Mouse (Mus musculus): ENCODE results near the gene Phgr1. TPM values are rescaled to one million over a fixed set of nuclear protein-coding genes. Genes with fewer than 3 reads are reported as not detected.

Gene Phgr1
- polyA plus RNA-seq, 1 experiment: 4.9 TPM

DNA sequence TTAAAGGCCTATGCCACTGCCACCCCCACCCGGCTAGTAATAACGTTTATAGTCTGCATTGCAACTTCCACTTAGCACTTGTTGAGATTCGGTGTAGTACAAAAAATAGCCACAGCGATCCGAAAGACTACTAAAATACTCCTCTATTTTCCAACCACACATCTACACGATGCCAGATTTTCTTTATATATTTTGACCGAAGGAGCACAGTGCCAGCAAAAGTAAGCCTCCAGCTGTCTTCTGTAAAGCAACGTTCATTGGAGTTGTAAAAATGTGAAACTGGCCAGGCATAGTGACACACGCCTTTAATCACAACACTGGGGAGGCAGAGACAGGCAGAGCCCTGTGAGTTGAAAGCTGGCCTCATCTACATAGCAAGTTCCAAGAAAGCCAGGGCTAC lies 31.4 kb upstream of the Phgr1 start:
- Histone ChIP-seq H3K36me3 (ENCODE audit: control insufficient read depth, insufficient read depth, low read length) (no peaks in the 10 kb centered on the region), H3K27me3 (ENCODE audit: control insufficient read depth, insufficient read depth, low read length) (no peaks in the 10 kb centered on the region), H3K27ac (ENCODE audit: control insufficient read depth, insufficient read depth, low read length) (no peak overlapping the region), H3K4me3 (ENCODE audit: control insufficient read depth, insufficient read depth, low read length) (no peak overlapping the region), H3K4me1 (replicated peaks; ENCODE audit: control insufficient read depth, insufficient read depth, low read length) (peaks cover 11% of the 10 kb centered on the region)
- 82% methylated on average over 9 of the region's 9 CpGs for WGBS
- no peak for TF ChIP-seq POLR2A (IDR thresholded peaks at IDR 0.05; ENCODE audit: control insufficient read depth, extremely low read depth, insufficient read depth, low read length, poor library complexity)
- no peak for TF ChIP-seq CTCF (IDR thresholded peaks at IDR 0.05; ENCODE audit: borderline replicate concordance, control insufficient read depth, extremely low read depth, insufficient read depth, low read length, poor library complexity)
- no peak for DNase-seq

DNA sequence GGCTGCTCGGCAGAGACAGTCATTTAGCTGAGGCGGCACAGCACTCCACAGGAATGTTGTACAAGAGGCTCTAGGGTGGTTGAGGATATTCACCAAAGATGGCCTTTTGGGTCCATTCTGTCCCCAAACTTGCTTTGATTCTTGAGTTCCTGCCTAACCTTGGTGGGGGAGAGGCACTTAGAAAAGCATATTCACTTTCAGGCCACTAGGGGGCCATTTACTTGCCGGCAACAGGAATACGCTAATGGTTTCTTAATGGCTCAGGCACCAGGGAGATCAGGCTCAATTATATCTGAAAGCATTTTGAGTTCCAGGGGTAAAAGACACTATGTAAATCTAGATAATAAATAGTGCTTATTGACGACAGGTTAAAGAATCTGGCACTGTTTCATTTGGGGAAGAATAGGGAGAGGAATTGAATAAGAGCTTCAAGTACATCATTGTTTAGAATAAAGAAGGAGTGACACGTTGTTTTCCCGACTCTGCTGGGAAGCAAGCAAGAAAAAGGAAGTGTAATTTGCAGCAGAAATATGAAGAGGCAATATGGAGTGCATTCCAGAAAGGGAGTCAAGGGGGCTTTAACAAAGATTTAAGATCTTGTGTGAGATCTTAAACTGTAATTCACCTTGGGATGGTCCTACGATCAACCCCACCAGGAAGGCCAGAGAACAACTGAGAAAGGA lies 29.2 kb upstream of the Phgr1 start:
- DNase-seq: no peak
- Histone ChIP-seq H3K4me1 (replicated peaks; ENCODE audit: control insufficient read depth, insufficient read depth, low read length) (peaks cover 28% of the 10 kb centered on the region), H3K4me3 (ENCODE audit: control insufficient read depth, insufficient read depth, low read length) (no peak overlapping the region), H3K27ac (ENCODE audit: control insufficient read depth, insufficient read depth, low read length) (no peak overlapping the region), H3K27me3 (ENCODE audit: control insufficient read depth, insufficient read depth, low read length) (no peaks in the 10 kb centered on the region), H3K36me3 (ENCODE audit: control insufficient read depth, insufficient read depth, low read length) (no peaks in the 10 kb centered on the region)
- TF ChIP-seq POLR2A (IDR thresholded peaks at IDR 0.05; ENCODE audit: control insufficient read depth, extremely low read depth, insufficient read depth, low read length, poor library complexity) (no peak), CTCF (IDR thresholded peaks at IDR 0.05; ENCODE audit: borderline replicate concordance, control insufficient read depth, extremely low read depth, insufficient read depth, low read length, poor library complexity) (no peak)
- 31% methylated on average over 8 of the region's 8 CpGs for WGBS

DNA sequence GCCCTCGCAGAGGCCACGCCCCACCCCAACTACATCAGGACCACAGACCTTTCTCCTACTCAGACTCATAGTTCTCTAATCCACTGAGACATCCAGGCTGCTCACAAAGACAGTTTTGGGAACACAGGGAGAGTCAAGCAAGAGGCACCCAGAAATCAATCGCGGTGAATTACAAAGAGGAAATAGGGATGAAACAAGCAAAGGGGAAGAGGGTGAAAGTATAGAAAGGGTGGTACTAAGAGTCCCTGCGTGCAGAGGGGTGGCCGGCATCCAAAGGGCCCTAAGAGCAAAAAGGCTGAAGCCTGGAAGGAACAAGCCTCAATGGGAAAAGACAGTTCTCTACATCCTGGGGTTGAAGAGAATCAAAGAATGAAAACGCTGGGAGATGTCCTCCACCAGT lies 27.9 kb upstream of the Phgr1 start:
- DNase-seq: no peak
- Histone ChIP-seq H3K4me1 (replicated peaks; ENCODE audit: control insufficient read depth, insufficient read depth, low read length) (peaks cover 36% of the 10 kb centered on the region), H3K27ac (ENCODE audit: control insufficient read depth, insufficient read depth, low read length) (no peak overlapping the region), H3K36me3 (ENCODE audit: control insufficient read depth, insufficient read depth, low read length) (no peaks in the 10 kb centered on the region), H3K4me3 (ENCODE audit: control insufficient read depth, insufficient read depth, low read length) (no peak overlapping the region), H3K27me3 (ENCODE audit: control insufficient read depth, insufficient read depth, low read length) (no peaks in the 10 kb centered on the region)
- TF ChIP-seq POLR2A (IDR thresholded peaks at IDR 0.05; ENCODE audit: control insufficient read depth, extremely low read depth, insufficient read depth, low read length, poor library complexity): no peak
- 22% methylated on average over 7 of the region's 7 CpGs for whole genome bisulfite sequencing

DNA sequence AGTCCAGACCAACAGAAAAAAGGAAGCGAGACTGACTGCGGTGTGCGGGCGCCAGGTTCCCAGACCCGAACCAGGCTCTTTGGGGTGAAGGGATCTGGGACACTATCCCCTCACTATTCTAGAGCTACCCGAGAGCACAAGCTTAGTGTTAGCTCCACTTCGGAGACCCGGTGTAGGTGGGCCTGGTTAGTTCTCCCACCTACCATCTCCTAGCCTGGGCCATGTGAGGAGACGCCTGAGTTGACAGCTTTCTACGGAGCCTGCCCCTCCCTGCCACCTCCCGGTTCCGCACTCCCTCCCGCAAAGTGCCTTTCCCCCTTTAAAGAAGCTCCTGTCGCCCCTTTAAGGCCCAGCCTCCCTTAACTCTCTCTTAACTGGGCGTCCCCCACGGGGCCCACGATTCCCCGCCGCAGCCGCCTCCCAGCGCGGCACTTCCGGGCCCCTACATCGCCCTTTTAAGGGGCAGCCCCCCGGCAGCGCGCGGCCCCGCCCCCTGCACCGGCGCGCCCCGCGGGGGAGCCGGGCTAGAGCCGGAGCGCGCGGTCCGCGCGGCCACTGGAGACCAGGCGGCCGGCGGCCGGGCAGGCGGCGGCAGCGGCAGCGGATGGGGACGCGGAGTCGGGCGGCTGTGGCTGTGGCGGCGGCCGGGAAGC lies 27.2 kb upstream of the Phgr1 start, which contains the start of gene Inafm2:
Gene Inafm2, plus strand, starts transcription at position 527 of the 653 bp plus-strand sequence.
- peak within 1 kb of the TSS; percentile 17; the same call in 1 of the 2 replicates for H3K27ac ChIP-seq (ENCODE audit: control insufficient read depth, insufficient read depth, low read length)
- peak within 1 kb of the TSS; percentile 93 for H3K4me3 ChIP-seq (ENCODE audit: control insufficient read depth, insufficient read depth, low read length)
- H3K36me3 ChIP-seq (ENCODE audit: control insufficient read depth, insufficient read depth, low read length): no peaks in the 10 kb centered on the region
- H3K4me1 ChIP-seq (replicated peaks; ENCODE audit: control insufficient read depth, insufficient read depth, low read length): peaks cover 39% of the 10 kb centered on the region
- TF ChIP-seq CTCF (IDR thresholded peaks at IDR 0.05; ENCODE audit: borderline replicate concordance, control insufficient read depth, extremely low read depth, insufficient read depth, low read length, poor library complexity) (no peak), POLR2A (IDR thresholded peaks at IDR 0.05; ENCODE audit: control insufficient read depth, extremely low read depth, insufficient read depth, low read length, poor library complexity) (peak; percentile 70)
- no peaks in the 10 kb centered on the region for H3K27me3 ChIP-seq (ENCODE audit: control insufficient read depth, insufficient read depth, low read length)
- DNase-seq: peak; percentile 94
- whole genome bisulfite sequencing: 9% methylated on average over 57 of the region's 57 CpGs

DNA sequence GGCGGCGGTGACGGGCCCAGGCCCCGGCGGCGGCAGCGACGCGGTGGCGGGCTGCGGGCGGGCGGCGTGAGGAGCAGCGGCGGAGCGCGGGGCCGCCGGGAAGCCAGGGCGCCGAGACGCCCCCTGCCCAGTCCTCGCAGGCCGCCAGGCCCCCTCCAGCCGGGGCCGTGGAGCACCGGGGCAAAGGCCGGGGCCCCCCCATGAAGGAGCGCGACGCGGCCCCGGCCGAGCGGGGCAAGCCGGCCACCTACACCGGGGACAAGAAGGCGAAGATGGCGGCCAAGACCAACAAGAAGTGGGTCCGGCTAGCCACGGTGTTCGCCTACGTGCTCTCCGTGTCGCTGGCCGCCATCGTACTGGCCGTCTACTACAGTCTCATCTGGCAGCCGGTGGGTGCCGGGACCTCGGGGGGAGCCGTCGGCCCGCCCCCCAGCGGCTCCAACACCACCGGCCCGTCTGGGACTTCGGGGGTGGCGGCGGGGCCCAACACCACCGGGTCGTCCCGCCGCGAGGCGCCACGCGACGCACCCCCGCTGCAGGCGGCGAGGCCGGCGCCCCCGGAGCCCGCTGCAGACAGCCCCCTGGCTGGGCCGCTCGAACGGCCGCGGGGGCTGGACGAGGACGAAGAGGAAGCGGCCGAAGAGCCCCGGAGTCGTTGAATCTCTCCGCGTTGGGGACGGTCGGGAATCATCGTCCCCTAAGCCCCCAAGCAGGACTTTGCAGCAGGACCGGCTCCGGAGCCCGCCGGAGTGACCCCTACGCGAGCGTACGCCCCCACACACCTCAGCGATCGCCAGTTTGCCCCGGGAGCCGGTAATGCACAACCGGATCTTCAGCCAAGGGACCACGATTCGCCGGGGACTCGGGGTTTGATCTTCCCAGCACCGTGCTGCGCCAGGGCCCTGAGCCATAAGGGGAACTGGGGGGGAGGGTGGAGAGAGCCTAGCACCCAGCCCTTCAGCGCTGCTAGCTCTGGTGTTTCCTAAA lies 26.4 kb upstream of the Phgr1 start:
- H3K27me3 ChIP-seq (ENCODE audit: control insufficient read depth, insufficient read depth, low read length): no peaks in the 10 kb centered on the region
- peaks cover 45% of the 10 kb centered on the region for H3K4me1 ChIP-seq (replicated peaks; ENCODE audit: control insufficient read depth, insufficient read depth, low read length)
- peak overlapping the region; percentile 93 for H3K4me3 ChIP-seq (ENCODE audit: control insufficient read depth, insufficient read depth, low read length)
- 4% methylated on average over 113 of the region's 113 CpGs for WGBS
- peak; percentile 56 for DNase-seq
- TF ChIP-seq CTCF (IDR thresholded peaks at IDR 0.05; ENCODE audit: borderline replicate concordance, control insufficient read depth, extremely low read depth, insufficient read depth, low read length, poor library complexity): peak; percentile 35; the same call in 1 of the 2 replicates
- TF ChIP-seq POLR2A (IDR thresholded peaks at IDR 0.05; ENCODE audit: control insufficient read depth, extremely low read depth, insufficient read depth, low read length, poor library complexity): no peak
- H3K27ac ChIP-seq (ENCODE audit: control insufficient read depth, insufficient read depth, low read length): peak overlapping the region; percentile 17; the same call in 1 of the 2 replicates
- no peaks in the 10 kb centered on the region for H3K36me3 ChIP-seq (ENCODE audit: control insufficient read depth, insufficient read depth, low read length)
